Mouse (Mus musculus): Measurements from ENCODE around the gene Gdf1.

GRCm38 (mm10) chr8:70340659-70341058 lies 11.0 kb downstream of the Gdf1 start:
- TF ChIP-seq POLR2A (IDR thresholded peaks at IDR 0.05; ENCODE audit: insufficient read depth, low read depth, low read length) (no peak), CTCF (IDR thresholded peaks at IDR 0.05) (no peak), EP300 (IDR thresholded peaks at IDR 0.05; ENCODE audit: insufficient read depth, low read depth, low read length) (no peak)

Measured in heart, adult 2 months (tissue).